Mouse (Mus musculus) adrenal gland, adult 10 weeks (tissue): Measurements from ENCODE around the gene Cd274. TPM values are rescaled to one million over a fixed set of nuclear protein-coding genes. Genes with fewer than 3 reads are reported as not detected.

Source experiments
- polyA plus RNA-seq: library from polyadenylated mRNA; stranded (reverse); fragments of 350-450 nt; fragmentation: Illumina TruSeq; extraction: RNeasy Lipid Tissue Mini Kit (QIAGEN cat#74804); gene quantifications from one replicate; pipeline ENCODE4 v1.2.3, GENCODE M21; 2014; ENCODE audit warnings: low read depth, low replicate concordance

Gene Cd274
- polyA plus RNA-seq = 16.7 TPM

DNA sequence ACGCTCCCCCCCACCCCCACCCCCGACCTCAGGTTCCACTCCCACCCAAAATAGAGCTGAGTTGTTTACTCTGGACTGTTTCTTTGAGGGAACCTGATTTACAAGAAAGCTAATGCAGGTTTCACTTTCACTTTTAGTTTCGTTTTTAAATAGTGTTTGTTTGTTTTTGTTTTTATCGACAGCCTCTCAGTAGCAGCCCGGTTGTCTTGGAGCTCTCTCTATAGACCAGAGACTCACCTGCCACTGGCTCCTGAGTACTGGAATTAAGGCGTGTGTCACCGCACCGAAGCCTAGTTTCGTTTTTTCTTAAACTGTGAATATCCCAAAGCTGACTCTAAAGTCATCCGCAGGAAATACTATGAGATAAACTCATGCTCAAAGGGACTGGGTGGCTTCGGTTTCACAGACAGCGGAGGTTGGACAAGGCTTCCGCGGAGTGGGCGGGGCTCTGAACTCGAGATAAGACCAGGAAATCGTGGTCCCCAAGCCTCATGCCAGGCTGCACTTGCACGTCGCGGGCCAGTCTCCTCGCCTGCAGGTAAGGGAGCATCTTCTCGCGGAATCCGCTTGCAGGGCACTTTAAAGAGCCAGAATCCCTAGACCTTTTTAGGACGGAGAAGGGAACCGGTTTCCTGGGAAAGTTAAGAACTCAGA, at the start of gene Cd274, which contains the start of gene Plgrkt:
Gene Cd274, plus strand, starts transcription at position 487 of the 654 bp plus-strand sequence.
Gene Plgrkt, minus strand, starts transcription at position 422 of the 654 bp plus-strand sequence.

DNA sequence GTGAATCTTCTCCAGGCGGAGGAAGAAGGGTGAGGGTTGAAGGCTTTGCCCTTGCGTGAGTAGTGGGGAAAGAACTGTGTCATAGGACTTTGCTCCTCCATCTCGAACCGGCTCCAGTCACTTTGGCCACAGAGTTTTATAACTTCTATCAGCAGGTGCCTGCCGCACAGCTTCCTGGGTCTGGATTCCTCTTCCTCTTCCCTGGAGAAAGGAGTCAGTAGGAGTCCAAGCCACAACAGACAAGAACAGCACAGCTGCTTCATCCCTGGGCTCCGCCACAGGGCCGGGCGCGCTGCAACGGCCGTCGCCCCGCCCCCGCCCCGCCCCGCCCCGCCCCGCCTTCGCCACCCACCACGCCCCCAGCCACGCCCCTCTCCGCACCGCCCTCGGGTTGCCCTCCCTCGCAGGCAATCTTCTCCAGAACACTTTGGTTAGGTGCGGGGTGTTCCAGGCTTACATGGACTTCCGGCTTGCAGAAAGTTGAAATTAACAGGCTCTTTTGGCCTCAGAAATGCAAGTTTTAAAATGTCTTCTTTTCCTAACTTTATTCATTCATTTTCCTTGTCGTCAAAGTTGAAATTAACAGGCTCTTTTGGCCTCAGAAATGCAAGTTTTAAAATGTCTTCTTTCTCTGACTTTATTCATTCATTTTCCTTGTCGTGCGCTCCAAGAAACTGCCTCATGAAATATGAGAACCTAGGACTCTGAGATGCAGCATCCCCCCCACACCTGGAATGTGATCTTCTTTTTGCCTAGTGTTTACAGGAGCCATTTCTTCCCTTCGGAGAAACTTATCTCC, 42.0 kb upstream of the Cd274 start, which contains the start of gene Insl6:
Gene Insl6, minus strand, starts transcription at position 304 of the 799 bp plus-strand sequence.

DNA sequence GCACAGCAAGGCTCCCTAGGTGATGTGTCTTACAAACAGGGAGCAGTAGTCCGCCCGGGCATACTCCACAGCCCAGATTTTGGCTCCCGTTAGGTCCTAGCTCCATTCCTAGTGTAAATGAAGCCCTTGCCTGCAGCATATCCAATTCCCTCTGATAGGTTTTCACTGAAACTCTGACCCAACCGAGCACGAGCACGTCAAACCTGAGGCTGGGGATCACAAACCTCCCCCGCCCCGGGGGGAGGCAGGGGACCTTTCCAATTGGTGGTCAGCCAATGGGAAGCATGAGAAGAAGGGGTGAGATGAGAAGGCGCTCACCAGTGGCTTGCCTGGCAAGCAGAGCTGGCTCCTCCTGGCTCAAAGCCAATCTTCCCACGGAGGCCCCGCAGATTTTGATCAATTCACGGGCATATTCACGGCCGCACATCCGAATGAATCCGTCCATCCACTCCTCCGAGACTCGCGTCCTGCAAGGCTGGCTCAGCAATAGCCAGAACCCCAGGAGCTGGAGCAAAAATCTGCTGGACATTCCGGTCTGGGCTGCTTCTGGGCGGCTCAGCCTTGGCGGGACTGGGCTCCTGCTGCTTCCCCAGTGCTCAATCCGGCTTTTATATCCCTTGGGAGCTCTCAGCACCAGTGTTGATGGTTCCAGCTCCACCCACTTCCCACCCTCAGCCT, 33.0 kb upstream of the Cd274 start, which contains the start of gene Rln1:
Gene Rln1, minus strand, starts transcription at position 603 of the 678 bp plus-strand sequence.

DNA sequence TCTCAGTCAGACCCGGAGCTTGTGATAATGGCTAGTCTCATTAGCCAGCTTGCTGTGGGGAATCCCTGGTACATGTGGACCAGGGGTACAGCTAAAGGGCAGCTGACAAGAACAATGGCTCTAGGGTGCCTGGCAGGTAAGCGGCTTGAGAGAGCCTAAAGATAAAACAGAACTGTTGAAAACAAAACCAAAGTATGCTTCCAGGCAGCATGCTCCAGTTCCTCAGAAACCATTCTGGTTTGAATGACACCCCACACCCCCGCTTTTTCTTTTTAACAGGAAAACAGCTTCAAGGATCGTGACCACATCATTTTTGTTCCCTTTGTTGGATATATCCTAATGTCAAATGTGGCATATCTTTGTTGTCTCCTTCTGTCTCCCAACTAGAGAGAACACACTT, 43.4 kb downstream of the Cd274 start, which contains the start of gene Pdcd1lg2:
Gene Pdcd1lg2, plus strand, starts transcription at position 301 of the 400 bp plus-strand sequence.

Other genes starting within 250 kb of the Cd274 start
- gene Jak2, start 115.6 kb upstream of the Cd274 start, polyA plus RNA-seq = 66.1 TPM
- 1.3 TPM for gene Insl6, start 42.1 kb upstream of the Cd274 start, polyA plus RNA-seq
- gene Rln1, start 32.8 kb upstream of the Cd274 start, polyA plus RNA-seq = not detected
- gene Plgrkt, start 65 bp upstream of the Cd274 start, polyA plus RNA-seq = 55.4 TPM
- gene Pdcd1lg2, start 43.5 kb downstream of the Cd274 start, polyA plus RNA-seq = not detected
- 45.5 TPM for gene Ric1, start 154.8 kb downstream of the Cd274 start, polyA plus RNA-seq